Mouse (Mus musculus): ENCODE data around the gene Naif1.
A peak's percentile ranks its signal among the peaks of the same experiment; 100 is the strongest.
"Not testable (repeated sequence)": the region's sequence is repeated elsewhere in the genome, so short reads cannot be mapped to it uniquely, and the experiment has no call there.

Naif1 gene

GRCm38 (mm10) chr2:32455101-32455500, 4.8 kb downstream of the Naif1 start:
- no peak for DNase-seq (ENCODE audit: low read depth, low spot score)

DNA sequence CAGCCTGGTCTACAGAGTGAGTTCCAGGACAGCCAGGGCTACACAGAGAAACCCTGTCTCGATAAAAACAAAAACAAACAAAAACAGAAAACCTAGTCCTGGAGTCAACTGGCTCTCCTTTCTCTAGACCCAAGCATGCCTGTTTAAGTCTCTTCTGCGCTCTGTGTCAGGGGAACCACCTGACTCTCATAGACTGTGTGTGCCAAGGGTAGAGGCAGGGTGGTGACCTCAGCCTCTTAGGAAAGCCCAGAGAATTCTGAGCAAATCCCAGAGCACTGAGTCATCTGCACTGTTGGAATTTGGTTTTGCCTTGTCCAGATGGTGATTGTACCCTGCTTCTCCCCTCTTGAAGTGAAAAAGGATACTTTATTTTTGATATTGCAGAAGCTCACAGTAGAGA, 8.0 kb downstream of the Naif1 start:
- no peak for DNase-seq (ENCODE audit: low read depth, low spot score)

DNA sequence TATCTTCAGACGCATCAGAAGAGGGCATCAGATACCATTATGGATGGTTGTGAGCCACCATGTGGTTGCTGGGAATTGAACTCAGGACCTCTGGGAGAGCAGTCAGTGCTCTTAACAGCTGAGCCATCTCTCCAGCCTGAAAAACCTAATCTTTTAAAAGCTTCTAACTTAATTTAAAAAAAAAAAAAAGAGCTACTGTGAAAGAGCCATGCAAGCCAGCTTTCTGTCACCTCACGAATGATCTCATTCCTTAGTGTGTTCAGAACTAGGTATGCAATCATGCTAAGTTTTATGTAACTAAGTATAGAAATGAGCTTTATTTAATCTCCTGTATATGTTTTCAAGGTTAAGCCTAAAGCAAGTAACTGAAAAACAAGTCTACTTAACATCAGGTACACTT, 9.4 kb downstream of the Naif1 start:
- no peak for DNase-seq (ENCODE audit: low read depth, low spot score)

GRCm38 (mm10) chr2:32463773-32464172, 13.5 kb downstream of the Naif1 start:
- peak; percentile 22 for DNase-seq (ENCODE audit: low read depth, low spot score)

- peak; percentile 47 for DNase-seq (ENCODE audit: low read depth, low spot score)
Measured at GRCm38 (mm10) chr2:32464212-32464891, 14.1 kb downstream of the Naif1 start.

DNA sequence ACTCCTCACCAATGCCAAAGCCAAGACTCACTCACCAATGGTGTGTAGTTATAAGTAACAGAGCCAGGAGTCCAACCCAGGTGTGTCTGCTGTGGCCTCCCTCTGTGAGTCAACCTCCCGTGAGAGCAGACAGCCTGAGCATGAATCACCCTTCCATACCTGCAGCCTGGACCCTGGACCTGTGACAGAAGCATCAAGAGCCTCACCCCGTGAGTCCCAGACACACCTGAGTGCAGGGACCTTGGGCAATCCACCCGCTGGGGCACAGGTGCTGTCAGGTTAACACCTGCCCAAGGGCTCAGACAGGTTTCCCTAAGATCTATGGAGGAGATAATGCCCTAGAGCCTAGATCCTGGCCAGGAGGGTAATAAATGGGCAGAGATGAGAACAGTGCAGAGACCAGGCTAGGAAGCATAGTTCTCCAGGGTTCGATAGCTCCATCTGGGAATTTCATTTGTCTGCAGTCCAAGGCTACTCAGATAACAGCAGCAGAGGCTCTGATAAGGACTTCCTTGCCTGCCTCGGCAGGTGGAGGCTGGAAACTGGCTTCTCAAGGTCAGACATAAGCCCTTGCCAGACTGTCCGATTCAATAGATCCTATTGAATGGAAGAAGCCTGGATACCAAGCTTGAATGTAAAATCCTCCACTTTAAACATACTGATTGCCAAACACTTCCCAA, 20.9 kb downstream of the Naif1 start:
- DNase-seq (ENCODE audit: low read depth, low spot score), result no peak

DNA sequence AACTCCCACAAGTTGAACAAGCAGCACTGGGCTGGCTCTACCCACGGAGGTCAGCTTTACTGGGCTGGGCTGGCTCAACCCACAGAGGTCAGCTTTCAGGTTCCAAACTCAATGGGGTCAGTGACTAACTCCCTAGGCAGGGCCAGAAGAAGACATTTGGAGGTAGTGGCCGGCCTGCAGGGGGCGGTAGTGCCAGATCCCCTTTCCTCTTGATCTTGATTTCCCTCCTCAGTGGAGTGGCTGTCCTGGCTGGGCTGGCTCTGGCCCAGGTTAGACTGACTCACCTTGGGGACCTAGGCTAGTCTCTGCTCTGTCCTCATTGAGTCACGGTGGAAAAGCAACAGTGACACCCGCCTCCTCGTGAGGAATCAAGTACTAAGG, 21.4 kb downstream of the Naif1 start:
- peak; percentile 56 for DNase-seq (ENCODE audit: low read depth, low spot score)

GRCm38 (mm10) chr2:32475361-32475760, 25.1 kb downstream of the Naif1 start:
- DNase-seq (ENCODE audit: low read depth, low spot score), result not testable (repeated sequence)

DNA sequence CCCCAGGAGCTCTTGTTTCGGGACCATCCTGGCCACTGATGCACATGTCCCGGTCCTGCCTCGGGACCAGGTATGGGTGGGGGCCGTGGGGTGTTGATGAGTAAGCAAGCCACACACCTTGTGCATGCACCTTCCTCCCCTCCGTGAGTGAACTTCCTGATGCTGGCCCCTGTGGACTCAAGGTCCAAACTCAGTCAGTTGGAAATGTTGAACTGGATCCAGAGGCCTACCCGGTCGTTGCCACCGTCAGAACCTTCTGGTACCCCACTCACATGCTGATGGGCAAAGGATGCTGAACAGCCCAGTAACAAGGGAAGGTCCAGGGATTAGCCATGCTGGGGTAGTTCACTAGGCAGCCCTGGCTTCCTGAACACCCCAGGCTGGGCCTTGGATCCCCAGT, 32.1 kb downstream of the Naif1 start:
- DNase-seq (ENCODE audit: low read depth, low spot score), result no peak

DNA sequence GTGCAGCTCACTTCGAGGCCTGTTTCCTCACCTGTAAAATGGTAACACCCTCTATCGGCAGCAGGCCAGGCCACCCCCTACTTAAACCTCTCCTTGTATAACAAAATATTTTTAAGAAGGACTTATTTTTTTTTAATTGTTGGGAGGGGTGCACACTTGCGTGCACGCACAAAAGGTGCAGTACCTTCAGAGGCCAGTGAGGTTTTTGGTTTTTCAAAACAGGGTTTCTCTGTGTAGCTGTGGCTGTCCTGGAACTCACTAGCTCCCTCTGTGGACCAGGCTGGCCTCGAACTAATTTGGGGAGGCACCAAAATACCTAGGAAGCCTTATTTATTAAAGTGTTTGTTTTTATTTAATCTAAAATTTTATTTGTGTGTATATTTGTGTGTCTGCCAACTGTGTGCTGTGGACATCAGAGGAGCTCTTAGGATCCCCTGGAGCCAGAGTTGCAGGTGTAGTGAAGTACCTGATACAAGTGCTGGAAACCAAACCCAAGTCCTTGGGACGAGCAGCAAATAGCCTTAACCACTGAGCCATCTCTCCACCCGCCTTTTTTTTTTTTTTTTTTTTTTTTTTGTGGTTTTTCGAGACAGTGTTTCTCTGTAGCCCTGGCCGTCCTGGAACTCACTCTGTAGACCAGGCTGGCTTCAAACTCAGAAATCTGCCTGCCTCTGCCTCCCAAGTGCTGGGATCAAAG, 33.1 kb downstream of the Naif1 start:
- DNase-seq (ENCODE audit: low read depth, low spot score), result peak; percentile 68

DNA sequence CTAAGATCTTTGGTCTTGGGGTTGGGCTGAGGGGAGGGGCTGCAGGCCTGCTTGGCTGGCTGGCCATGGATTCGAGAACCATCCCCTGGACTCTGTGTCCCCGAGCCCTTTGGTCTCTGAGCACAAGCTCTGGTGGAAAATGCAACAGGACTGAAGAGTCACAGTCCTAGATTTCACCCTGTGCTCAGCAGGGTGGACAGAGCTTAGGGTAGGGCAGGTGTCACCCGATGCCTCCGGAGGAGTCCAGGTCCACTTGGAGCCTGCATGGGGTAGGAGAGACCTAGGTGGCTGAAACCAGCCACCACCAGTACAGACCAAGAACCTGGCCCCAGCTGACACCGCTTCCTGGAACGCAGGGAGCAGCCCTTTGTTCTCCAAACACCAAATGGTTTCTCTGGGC, 34.7 kb downstream of the Naif1 start:
- DNase-seq (ENCODE audit: low read depth, low spot score), result no peak

DNA sequence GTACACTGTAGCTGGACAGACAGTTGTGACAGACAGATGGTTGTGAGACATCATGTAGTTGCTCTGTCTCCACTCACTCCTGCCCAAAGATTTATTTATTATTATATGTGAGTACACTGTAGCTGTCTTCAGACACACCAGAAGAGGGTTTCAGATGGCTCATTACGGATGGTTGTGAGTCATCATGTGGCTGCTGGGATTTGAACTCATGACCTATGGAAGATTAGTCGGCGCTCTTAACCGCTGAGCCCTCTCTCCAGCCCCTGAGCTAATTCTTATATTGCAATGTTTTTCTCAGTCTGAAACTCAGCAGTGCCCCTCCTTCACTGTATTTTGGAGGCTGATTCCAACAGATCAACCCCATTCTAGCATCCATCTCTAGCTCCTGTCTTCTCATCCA, 35.5 kb downstream of the Naif1 start:
- no peak for DNase-seq (ENCODE audit: low read depth, low spot score)

- no peak for DNase-seq (ENCODE audit: low read depth, low spot score)
Measured at GRCm38 (mm10) chr2:32486155-32486554, 35.9 kb downstream of the Naif1 start.

GRCm38 (mm10) chr2:32487124-32487623, 36.9 kb downstream of the Naif1 start:
- DNase-seq (ENCODE audit: low read depth, low spot score), result peak; percentile 95

DNA sequence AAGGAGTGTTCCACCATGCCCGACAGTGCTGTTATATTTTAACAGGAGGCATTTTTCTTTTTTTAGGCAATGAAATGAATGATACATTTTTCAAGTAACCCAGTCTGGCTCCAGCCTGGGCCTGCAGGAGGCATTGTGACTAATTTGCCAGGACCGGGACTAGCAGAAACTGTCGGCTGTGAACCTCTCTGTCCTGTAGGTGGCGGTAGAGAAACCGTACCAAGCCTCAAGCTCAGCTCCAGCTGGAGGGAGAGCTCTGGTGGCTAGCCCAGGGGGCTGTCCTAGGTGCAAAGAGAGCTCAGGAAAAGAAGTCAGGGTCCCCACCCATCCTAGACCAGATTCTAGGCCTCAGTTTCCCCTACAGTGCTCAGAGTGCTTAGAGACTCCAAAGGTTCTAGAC, 38.4 kb downstream of the Naif1 start:
- peak; percentile 93 for DNase-seq (ENCODE audit: low read depth, low spot score)

GRCm38 (mm10) chr2:32490730-32491129, 40.5 kb downstream of the Naif1 start:
- DNase-seq (ENCODE audit: low read depth, low spot score), result not testable (repeated sequence)

DNA sequence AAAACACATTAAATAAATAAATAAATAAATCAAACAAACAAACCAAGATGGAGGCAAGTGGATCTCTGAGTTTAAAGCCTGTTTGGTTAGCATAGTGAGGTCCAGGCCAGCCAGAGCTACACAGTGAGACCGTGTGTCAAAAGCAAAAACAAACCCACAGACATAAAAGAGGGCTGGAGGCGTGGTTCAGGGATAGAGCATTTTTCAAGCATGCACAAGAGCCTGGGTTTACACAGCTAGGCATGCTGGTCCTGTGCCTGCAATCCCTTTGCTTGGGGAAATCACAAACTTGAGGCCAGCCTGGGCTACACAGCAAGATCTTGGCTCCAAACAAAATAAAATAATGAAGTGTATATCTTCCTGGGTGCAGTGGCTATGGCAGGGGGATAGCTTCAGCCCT, 42.4 kb downstream of the Naif1 start:
- DNase-seq (ENCODE audit: low read depth, low spot score), result peak; percentile 54

DNA sequence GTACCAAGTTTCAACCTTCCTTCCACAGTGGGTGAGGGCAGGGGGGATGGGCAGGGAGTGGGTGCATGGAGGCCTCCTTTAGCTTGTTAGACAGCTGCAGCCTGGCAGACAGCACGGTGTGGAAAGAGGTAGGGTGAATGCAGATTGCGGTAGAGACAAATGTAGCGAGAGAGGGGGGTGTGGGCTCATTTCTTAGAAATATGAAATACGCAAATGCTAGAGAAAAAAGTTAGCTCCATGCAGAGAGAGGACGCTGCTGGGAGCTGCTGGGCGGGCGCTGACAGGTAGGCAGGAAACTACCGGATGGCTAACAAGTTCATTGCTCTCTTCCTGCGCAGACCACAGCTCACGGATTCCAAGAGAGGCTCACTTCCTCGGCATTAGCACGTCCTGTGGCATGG, 43.0 kb downstream of the Naif1 start:
- DNase-seq (ENCODE audit: low read depth, low spot score), result peak; percentile 92

- peak; percentile 43 for DNase-seq (ENCODE audit: low read depth, low spot score)
Measured at GRCm38 (mm10) chr2:32494522-32494921, 44.3 kb downstream of the Naif1 start.

DNA sequence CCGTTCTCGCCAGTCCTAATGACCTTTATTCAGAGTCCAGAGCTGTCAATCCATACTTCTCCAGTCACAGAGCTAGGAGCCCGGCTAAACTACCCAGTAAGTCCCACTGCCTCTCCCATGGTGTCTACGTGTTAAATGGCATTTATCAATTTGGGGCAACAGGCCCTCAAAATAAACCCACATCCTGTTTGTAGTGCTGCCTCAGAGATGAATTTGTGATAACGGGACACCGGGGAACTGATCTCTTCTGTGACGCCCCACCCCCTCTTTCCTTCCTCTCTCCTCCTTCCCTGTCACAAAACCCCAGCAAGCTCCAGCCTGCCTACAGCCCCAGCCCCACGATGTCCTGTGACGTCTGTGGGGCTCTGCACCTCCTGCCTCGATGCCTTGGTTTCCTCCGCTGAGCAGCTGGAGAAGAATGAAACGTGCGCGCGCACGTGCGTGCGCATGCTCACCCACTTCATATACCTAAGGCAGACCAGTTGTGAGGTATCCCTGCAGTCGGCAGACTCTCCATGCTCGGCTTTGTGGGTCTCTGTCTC, 45.0 kb downstream of the Naif1 start:
- DNase-seq (ENCODE audit: low read depth, low spot score), result peak; percentile 95

GRCm38 (mm10) chr2:32496190-32496589, 45.9 kb downstream of the Naif1 start:
- DNase-seq (ENCODE audit: low read depth, low spot score), result peak; percentile 69

GRCm38 (mm10) chr2:32499365-32499764, 49.1 kb downstream of the Naif1 start:
- no peak for DNase-seq (ENCODE audit: low read depth, low spot score)

All from CD4-positive, CD25-positive, alpha-beta regulatory T cell, adult 2 months (primary cell).